Mouse (Mus musculus) limb, embryonic 13.5 days (tissue): ENCODE measurements around the gene Ankrd12. TPM values are rescaled to one million over a fixed set of nuclear protein-coding genes. Genes with fewer than 3 reads are reported as not detected.

Experiments used
- ATAC-seq: fragments of 200-750 bp; cut with Nextera tagmentation; 2 replicates; pipeline ENCODE4 v1.8.0; 2017; ENCODE audit warnings: low read depth, moderate number of reproducible peaks, moderate TSS enrichment; ENCODE audit not compliant: low FRiP score
- H3K27ac ChIP-seq: fragments of 300-500 bp; sonication (generic); 2 replicates; pipeline ENCODE4 v1.5.1; 2015; ENCODE audit warnings: inconsistent platforms, mild to moderate bottlenecking, moderate library complexity
- H3K27me3 ChIP-seq: fragments of 300-500 bp; sonication (generic); 2 replicates; pipeline ENCODE4 v1.6.1; 2015; ENCODE audit warnings: mild to moderate bottlenecking, inconsistent platforms
- H3K36me3 ChIP-seq: fragments of 300-500 bp; sonication (generic); 2 replicates; pipeline ENCODE4 v1.6.1; 2015; ENCODE audit warnings: inconsistent platforms, mild to moderate bottlenecking, moderate library complexity
- H3K4me1 ChIP-seq: fragments of 300-500 bp; sonication (generic); 2 replicates; pipeline ENCODE4 v1.6.1; 2015; ENCODE audit warnings: inconsistent platforms
- H3K4me2 ChIP-seq: fragments of 300-500 bp; sonication (generic); replicated peaks from 2 replicates; pipeline ENCODE4 v1.6.1; 2015; ENCODE audit warnings: inconsistent platforms, mild to moderate bottlenecking, moderate library complexity
- H3K4me3 ChIP-seq: fragments of 300-500 bp; sonication (generic); 2 replicates; pipeline ENCODE4 v1.5.1; 2015; ENCODE audit warnings: moderate library complexity, mild to moderate bottlenecking, inconsistent platforms
- H3K9ac ChIP-seq: fragments of 300-500 bp; sonication (generic); 2 replicates; pipeline ENCODE4 v1.6.1; 2015; ENCODE audit warnings: mild to moderate bottlenecking, inconsistent platforms
- H3K9me3 ChIP-seq: fragments of 300-500 bp; sonication (generic); 2 replicates; pipeline ENCODE4 v1.6.1; 2016; ENCODE audit warnings: inconsistent platforms
- WGBS: fragments of 180-500 bp; shearing (Covaris S2); methylation state at CpG from one replicate; pipeline ENCODE4 v1.1.7; 2015; 5-methylcytosine and 5-hydroxymethylcytosine counted together
- polyA plus RNA-seq: library from polyadenylated mRNA; unstranded; fragments of >200 nt; fragmentation: Nextera tagmentation; extraction: Ambion mirVana; gene quantifications from 2 replicates; pipeline ENCODE4 v1.2.1, GENCODE M21; 2015

The Ankrd12 gene
- polyA plus RNA-seq, 1 experiment from 2014 or later = 35.0 TPM

DNA sequence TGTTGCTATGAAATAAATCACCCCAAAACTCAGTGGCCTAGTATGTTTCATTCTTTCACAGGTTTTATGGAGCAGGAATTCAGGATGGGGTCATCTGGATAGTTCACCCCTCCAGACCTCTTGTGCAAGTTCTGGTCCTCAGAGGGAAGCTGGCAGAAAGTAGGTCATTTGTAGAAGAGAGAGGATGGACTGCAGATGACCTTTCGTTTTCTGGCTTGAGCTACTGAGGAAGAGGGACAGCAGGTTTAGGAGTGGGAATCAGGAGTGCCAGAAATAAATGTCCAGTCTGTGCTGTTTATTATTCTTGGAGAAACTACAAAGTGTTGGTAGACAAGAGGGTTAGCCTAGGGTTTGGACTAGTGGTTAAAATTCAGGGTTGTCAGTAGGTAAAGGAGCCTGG lies 118.5 kb downstream of the Ankrd12 start:
- Histone ChIP-seq H3K36me3 (no peaks in the 10 kb centered on the region), H3K4me2 (no peak overlapping the region), H3K27ac (no peak overlapping the region), H3K4me1 (no peaks in the 10 kb centered on the region), H3K27me3 (no peaks in the 10 kb centered on the region), H3K4me3 (no peak overlapping the region), H3K9me3 (no peaks in the 10 kb centered on the region), H3K9ac (no peak overlapping the region)
- WGBS = 89% methylated on average over 1 of the region's 1 CpGs
- ATAC-seq = no peak

DNA sequence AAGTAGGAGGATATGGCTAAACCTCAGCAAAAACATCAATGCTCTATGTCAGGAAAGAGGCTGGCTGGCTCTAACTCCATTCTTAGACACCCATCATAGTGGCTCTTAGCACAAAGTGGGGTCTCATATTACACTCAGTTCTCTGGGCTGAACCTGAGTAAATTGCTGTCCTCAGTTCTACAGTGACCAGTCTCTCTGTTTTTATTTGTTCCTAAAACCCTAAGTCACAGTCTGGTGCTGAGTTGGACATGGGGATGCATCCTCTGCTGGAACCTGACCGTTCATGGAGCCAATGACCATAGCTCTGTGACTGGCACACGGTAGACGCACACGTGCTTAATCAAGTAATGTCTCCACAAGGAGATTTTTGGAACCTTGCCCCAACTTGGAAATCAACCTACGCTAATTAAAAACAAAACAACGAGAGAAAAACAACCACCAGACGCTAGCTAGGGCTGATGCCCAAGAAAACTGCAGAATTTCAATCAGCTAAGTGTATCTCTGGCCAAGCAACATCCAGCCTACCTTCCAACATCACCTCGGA lies 119.0 kb downstream of the Ankrd12 start:
- Histone ChIP-seq H3K9me3 (no peaks in the 10 kb centered on the region), H3K9ac (no peak overlapping the region), H3K4me3 (no peak overlapping the region), H3K27me3 (no peaks in the 10 kb centered on the region), H3K27ac (no peak overlapping the region), H3K4me1 (no peaks in the 10 kb centered on the region), H3K36me3 (no peaks in the 10 kb centered on the region), H3K4me2 (no peak overlapping the region)
- ATAC-seq = no peak
- WGBS = 81% methylated on average over 8 of the region's 8 CpGs

DNA sequence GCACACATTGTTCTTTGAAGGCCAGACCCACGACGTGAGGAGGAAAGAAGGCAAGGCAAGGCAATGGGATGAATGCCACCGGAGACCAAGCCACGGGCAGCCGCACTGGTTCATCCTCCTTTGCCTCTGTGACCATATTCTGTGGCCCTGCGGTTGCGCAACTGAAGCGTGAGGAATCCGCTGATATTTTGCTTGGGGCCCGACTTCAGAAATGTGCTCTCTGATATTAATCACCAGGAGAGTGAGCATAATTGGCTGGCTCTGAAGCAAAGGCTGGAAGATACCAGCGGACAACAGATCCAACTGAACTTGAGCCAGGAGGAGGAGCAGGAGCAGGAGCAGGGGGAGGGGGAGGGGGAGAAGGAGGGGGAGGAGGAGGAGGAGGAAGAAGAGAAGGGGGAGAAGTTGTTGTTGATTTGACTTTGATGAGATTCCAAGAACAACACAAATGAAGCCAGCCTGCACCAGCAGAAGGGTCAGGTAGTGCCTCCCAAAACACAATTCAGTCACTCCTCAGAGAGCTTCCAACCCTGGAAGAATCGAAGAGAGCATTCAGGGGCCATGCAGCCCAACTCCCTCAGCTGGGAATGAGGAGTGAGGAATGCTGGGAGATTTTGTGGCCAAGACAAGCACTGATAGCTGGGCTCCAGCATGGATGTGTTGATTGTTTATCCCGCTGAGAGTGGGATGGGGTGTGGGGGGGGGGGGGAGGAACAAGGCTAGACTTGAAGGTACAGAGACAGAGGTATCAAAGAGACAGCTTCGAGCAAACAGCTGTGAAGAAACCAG lies 119.7 kb downstream of the Ankrd12 start:
- WGBS = 81% methylated on average over 14 of the region's 14 CpGs
- ATAC-seq = no peak
- no peak overlapping the region for H3K27ac ChIP-seq

DNA sequence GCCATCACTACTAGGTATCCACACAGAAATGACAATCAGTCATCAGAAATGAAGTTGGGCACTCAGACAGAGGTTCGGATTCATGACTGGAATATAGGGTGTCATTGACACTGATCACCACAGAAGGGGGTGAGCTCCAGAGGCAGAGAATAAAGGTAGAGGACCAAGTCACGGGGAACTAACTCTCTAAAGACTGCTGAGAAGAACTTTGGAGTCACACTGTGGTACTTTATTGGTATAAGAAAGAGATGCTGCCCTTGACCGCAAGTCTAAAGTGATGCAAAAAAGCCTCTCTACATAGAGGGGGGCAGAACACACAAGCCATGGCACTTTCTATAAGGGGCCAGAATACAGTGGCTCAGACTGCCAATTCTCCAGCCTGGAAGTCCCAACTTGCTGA lies 120.7 kb downstream of the Ankrd12 start:
- Histone ChIP-seq H3K4me2 (no peak overlapping the region), H3K27me3 (no peaks in the 10 kb centered on the region), H3K9me3 (no peaks in the 10 kb centered on the region), H3K9ac (no peak overlapping the region), H3K27ac (no peak overlapping the region), H3K4me3 (no peak overlapping the region), H3K4me1 (peaks cover 4% of the 10 kb centered on the region; the same call in 1 of the 2 replicates), H3K36me3 (no peaks in the 10 kb centered on the region)
- ATAC-seq = no peak
- WGBS = 81% methylated on average over 3 of the region's 3 CpGs

More for the DNA sequence above, 119.7 kb downstream of the Ankrd12 start:
- Histone ChIP-seq H3K9me3 (no peaks in the 10 kb centered on the region), H3K9ac (no peak overlapping the region), H3K4me1 (no peaks in the 10 kb centered on the region), H3K4me2 (no peak overlapping the region), H3K27me3 (no peaks in the 10 kb centered on the region), H3K36me3 (no peaks in the 10 kb centered on the region), H3K4me3 (no peak overlapping the region)

DNA sequence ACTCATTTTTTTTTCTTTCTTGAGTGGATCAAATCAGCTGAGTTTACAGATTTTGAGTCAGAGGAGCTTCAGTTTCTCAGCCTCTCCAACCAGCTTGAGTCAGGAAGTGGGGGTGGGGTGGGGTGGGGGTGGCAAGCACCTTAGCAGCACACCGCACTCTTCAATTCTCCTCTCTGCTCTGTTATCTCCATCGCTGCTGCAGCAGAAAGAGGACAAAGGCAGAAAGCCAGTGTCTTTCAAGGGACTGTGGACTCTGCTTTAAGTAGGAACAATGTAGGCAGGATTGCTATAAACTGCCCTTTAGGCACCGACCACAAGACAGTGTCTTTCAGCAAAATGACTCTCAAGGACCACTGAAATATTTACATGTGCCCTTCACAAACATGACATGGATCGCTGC lies 122.9 kb downstream of the Ankrd12 start:
- no peak for ATAC-seq
- H3K36me3 ChIP-seq = no peaks in the 10 kb centered on the region
- H3K4me1 ChIP-seq = peaks cover 14% of the 10 kb centered on the region
- H3K4me3 ChIP-seq = no peak overlapping the region
- H3K9ac ChIP-seq = no peak overlapping the region
- WGBS = 74% methylated on average over 4 of the region's 4 CpGs
- no peaks in the 10 kb centered on the region for H3K27me3 ChIP-seq
- H3K27ac ChIP-seq = no peak overlapping the region
- H3K9me3 ChIP-seq = no peaks in the 10 kb centered on the region
- H3K4me2 ChIP-seq = no peak overlapping the region

DNA sequence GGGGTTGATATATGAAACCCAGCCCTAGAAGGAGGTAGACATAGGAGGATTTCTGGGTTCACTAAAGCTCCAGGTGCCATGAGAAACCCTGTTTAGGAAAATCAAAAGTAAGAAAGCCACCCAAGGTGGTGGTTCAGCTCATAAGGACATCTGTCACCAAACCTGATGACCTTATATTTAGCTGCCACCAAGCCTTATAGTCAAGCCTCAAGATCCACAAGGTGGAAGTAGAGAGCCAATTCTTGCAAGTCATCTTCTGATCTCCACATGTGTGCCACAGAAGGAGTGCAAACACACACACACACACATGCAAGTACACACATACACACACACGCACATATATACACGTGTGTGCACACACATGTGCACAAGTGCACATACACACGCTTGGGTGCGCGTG lies 124.8 kb downstream of the Ankrd12 start:
- ATAC-seq = no peak
- H3K27ac ChIP-seq = no peak overlapping the region
- no peaks in the 10 kb centered on the region for H3K27me3 ChIP-seq
- H3K9ac ChIP-seq = no peak overlapping the region
- H3K9me3 ChIP-seq = no peaks in the 10 kb centered on the region
- H3K4me3 ChIP-seq = no peak overlapping the region
- peaks cover 16% of the 10 kb centered on the region for H3K36me3 ChIP-seq
- H3K4me2 ChIP-seq = no peak overlapping the region
- 84% methylated on average over 5 of the region's 5 CpGs for WGBS
- peaks cover 14% of the 10 kb centered on the region for H3K4me1 ChIP-seq

DNA sequence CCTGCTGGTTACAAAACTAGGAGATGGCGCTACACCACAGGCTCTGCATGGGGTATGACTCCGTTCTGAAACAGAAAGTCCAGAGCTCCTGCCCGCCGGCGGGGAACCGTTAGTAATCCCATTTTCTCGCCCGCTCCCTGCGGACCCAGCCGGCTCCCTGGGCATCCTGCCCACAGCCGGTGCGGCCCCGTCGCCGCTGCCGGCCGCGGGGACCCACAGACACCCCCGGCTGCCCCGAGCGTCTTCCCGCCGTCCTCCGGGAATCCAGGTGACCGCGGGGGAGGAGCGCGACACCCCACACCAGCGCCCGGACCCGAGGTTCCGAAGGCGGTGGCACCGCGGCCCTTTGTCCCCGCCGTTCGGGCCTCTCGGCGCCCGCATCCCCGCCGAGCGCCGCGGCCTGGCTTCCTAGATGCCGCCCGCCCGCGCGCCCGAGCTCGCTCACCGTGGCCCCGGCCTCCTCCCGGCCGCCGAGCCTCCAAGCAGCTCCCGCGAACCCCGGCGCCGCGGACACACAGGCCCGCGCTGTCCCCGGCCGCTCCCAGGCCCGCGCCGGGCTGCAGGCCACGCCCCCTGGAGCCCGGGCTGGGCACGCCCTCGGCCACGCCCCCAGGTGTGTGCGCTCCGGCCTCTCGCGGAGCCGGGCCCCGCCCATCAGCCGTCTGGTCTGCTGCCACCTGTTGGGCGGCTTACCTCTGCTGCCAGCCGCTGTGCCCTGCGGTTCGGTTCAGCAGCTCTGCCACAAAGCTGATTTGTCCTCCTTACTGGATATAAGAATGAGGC lies 126.1 kb downstream of the Ankrd12 start, which contains the start of gene Twsg1:
Gene Twsg1, minus strand, starts transcription at position 605 of the 783 bp plus-strand sequence.
- under 1% methylated on average over 70 of the region's 87 CpGs for WGBS
- H3K9me3 ChIP-seq = no peaks in the 10 kb centered on the region
- peak within 1 kb of the TSS; percentile 87 for H3K27ac ChIP-seq
- no peaks in the 10 kb centered on the region for H3K27me3 ChIP-seq
- peak within 1 kb of the TSS; percentile 70 for H3K4me2 ChIP-seq
- H3K4me3 ChIP-seq = peak within 1 kb of the TSS; percentile 94
- peaks cover 27% of the 10 kb centered on the region for H3K36me3 ChIP-seq
- H3K9ac ChIP-seq = peak within 1 kb of the TSS; percentile 97
- peaks cover 14% of the 10 kb centered on the region for H3K4me1 ChIP-seq
- peak; percentile 98 for ATAC-seq

DNA sequence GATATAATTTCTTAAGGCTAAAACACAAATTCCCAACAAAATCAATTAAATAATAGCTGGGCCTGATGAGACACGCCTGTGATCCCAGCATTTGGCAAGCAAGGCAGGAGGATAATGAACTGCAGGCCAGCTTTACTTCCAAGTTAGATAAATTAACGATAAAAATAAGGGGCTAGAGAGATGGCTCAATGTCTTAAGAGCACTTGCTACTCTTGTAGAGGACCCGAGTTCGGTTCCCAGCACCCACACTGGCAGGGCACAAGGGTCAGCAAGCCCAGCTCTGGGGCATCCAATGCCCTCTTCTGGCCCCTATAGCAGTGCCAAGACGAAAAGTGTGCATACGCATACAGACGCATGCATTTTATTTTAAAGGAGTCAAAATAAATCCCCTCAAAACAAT lies 126.7 kb downstream of the Ankrd12 start:
- 33% methylated on average over 7 of the region's 7 CpGs for WGBS
- H3K4me2 ChIP-seq = peak overlapping the region; percentile 70
- H3K4me1 ChIP-seq = peaks cover 14% of the 10 kb centered on the region
- peaks cover 30% of the 10 kb centered on the region for H3K36me3 ChIP-seq
- ATAC-seq = no peak
- H3K27ac ChIP-seq = no peak overlapping the region
- peak overlapping the region; percentile 97 for H3K9ac ChIP-seq
- no peaks in the 10 kb centered on the region for H3K9me3 ChIP-seq
- H3K27me3 ChIP-seq = no peaks in the 10 kb centered on the region
- peak overlapping the region; percentile 94 for H3K4me3 ChIP-seq

DNA sequence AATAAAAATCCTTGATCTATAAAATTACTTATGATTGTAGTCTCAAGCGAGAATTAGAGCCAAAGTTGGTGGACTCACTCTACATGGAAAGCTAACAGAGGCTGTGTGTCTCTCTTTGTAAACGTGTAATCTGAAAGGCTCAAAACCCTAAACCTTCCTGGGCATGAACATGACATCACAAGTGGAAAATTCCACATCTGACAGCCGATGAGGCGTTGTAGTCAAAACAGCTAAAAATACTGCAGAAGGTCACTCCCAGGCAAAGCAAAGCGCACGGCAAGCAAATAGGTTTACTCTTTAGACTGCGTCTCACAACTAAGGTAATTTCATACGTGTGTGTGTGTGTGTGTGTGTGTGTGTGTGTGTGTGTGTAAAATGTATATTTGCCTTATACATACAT lies 129.6 kb downstream of the Ankrd12 start:
- H3K4me1 ChIP-seq = peaks cover 21% of the 10 kb centered on the region
- H3K27ac ChIP-seq = no peak overlapping the region
- no peak overlapping the region for H3K4me2 ChIP-seq
- no peaks in the 10 kb centered on the region for H3K9me3 ChIP-seq
- H3K9ac ChIP-seq = no peak overlapping the region
- no peak overlapping the region for H3K4me3 ChIP-seq
- WGBS = 87% methylated on average over 8 of the region's 8 CpGs
- H3K27me3 ChIP-seq = no peaks in the 10 kb centered on the region
- ATAC-seq = no peak
- peaks cover 37% of the 10 kb centered on the region for H3K36me3 ChIP-seq

DNA sequence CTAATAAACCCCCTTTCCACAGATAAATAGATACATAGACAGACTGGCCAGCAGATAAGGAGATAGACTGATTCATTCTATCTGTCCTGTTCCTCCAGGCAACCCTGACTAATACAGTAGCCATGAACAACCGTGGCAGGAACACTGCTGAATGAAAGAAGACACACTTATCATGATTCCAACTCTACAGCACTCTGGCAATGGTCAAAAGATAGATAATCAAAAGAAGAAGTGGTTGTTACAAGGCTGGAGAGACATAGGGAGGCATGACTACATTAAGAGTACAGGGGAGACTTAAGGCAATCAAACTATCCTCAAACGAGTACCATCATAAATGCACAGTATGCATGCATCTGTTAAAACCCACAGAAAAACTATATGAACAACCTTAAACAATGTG lies 131.5 kb downstream of the Ankrd12 start:
- Histone ChIP-seq H3K4me3 (no peak overlapping the region), H3K9me3 (no peaks in the 10 kb centered on the region), H3K9ac (no peak overlapping the region), H3K27ac (no peak overlapping the region), H3K36me3 (peaks cover 37% of the 10 kb centered on the region), H3K27me3 (no peaks in the 10 kb centered on the region), H3K4me2 (no peak overlapping the region), H3K4me1 (peaks cover 28% of the 10 kb centered on the region)
- no peak for ATAC-seq
- WGBS = 93% methylated on average over 2 of the region's 2 CpGs

DNA sequence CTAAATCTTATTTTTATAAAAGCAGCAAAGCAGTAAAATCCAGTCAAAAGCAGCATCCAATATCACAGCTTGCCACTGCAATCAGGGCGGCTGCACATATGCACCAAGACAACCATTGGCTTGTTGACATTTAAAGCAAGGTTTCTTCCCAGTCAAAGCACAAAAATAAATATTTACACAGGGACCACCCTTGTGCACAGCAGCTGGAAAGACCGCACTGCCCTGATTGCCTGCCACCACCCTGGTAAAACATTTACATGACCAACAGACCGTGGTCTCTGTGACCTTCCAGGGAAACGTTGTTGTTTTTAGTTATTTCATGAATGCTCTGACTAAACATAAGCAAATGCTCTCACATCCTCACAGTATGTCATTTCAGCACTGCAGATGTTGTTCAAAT lies 134.5 kb downstream of the Ankrd12 start:
- H3K27ac ChIP-seq = no peak overlapping the region
- H3K36me3 ChIP-seq = peaks cover 41% of the 10 kb centered on the region
- H3K4me2 ChIP-seq = no peak overlapping the region
- H3K4me3 ChIP-seq = no peak overlapping the region
- H3K4me1 ChIP-seq = peaks cover 23% of the 10 kb centered on the region
- WGBS = 68% methylated on average over 4 of the region's 4 CpGs
- no peak overlapping the region for H3K9ac ChIP-seq
- H3K27me3 ChIP-seq = no peaks in the 10 kb centered on the region
- no peaks in the 10 kb centered on the region for H3K9me3 ChIP-seq
- no peak for ATAC-seq

DNA sequence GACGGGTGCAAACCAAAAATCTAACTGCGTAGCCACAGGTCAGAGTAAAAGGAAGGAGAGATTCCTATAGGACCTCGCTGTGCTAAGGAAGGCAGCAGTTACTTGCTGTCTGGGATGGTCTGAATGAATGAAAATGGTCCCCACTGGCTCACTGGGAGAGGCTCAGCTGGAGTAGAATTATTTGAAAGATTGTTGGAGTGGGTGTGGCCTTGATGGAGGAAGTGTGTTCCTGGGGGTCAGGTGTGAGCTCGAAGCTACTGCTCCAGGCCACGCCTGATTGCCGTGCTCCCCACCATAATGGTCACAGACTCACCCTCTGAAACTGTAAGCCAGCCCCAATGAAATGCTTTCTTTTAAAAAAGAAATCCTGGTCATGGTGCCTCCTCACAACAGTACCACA lies 135.6 kb downstream of the Ankrd12 start:
- H3K4me1 ChIP-seq = peaks cover 23% of the 10 kb centered on the region
- H3K9ac ChIP-seq = no peak overlapping the region
- no peak overlapping the region for H3K4me3 ChIP-seq
- no peaks in the 10 kb centered on the region for H3K27me3 ChIP-seq
- H3K36me3 ChIP-seq = peaks cover 41% of the 10 kb centered on the region
- WGBS = 83% methylated on average over 6 of the region's 6 CpGs
- H3K4me2 ChIP-seq = no peak overlapping the region
- ATAC-seq = no peak
- no peaks in the 10 kb centered on the region for H3K9me3 ChIP-seq
- H3K27ac ChIP-seq = no peak overlapping the region
